Mouse (Mus musculus): ENCODE data around the gene Nme8.

The Nme8 gene

GRCm38 (mm10) chr13:19640203-19640851 lies 57.3 kb downstream of the Nme8 start:
- DNase-seq, result no peak

DNA sequence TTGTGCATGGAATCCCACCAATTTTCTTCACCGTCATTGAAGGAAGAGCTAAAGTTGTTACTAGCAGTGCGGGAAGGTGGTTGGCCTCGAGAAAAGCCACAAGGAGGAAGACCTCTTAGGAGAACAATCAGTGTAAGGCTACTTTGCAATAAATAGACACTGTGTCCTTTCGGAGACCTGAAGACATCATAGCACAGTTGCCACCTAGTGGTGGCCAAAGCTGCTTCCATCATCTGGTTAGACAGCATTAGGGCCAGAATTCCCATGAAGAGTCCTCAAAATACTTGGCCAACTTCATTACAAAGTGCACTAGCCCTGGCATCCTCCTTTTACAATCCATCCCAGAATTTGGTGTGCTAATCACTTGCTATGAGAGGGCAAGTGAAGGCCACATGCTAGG lies 61.5 kb downstream of the Nme8 start:
- no peak for DNase-seq

DNA sequence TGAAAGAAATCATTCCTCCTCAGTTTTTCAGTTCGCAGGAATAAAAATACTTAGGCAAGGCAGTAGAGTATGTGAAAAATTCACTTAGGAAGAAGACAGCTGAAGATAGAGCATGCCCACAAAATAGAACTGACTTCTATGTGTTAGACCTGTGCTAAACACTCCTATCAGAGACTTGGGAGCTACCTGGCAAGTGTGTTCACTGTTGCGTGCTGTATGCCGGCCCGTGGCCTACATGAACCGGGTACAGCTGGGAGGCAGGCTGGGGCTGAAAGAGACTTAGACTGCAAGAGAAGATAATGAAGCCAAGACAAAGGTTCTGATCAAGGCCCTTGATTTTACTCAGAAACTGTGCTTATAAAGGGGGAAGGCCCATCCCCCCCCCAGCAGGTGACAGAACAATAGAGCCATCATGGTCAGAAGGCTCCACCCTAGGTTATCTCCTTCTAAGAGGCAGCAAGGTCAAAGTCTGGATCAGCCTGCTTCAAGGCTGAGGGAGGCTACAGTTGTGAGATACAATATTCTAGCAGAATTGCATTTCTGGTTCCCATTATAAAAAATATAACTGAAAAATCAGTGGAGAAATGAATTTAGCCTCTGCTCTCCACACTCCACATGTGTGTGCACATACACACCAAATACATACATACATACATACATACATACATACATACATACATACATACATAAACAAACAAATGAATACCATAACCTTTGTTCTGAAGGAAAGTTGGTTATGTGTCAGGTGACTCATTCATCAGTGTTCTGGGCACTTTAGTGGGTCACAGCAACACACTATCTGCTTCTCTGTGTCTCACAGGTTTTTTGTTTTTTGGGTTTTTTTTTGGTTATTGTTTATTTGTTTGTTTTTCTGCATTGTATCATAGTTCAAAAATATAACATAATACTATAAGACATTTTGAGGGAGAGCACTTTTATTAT lies 66.6 kb downstream of the Nme8 start:
- no peak for DNase-seq

GRCm38 (mm10) chr13:19626473-19626872 lies 71.1 kb downstream of the Nme8 start:
- DNase-seq, result no peak

GRCm38 (mm10) chr13:19624632-19625320 lies 72.8 kb downstream of the Nme8 start:
- DNase-seq, result no peak

- peak in 1 of 2 experiments; percentile 6 for DNase-seq
Observed at GRCm38 (mm10) chr13:19623228-19623905, 74.2 kb downstream of the Nme8 start.

DNA sequence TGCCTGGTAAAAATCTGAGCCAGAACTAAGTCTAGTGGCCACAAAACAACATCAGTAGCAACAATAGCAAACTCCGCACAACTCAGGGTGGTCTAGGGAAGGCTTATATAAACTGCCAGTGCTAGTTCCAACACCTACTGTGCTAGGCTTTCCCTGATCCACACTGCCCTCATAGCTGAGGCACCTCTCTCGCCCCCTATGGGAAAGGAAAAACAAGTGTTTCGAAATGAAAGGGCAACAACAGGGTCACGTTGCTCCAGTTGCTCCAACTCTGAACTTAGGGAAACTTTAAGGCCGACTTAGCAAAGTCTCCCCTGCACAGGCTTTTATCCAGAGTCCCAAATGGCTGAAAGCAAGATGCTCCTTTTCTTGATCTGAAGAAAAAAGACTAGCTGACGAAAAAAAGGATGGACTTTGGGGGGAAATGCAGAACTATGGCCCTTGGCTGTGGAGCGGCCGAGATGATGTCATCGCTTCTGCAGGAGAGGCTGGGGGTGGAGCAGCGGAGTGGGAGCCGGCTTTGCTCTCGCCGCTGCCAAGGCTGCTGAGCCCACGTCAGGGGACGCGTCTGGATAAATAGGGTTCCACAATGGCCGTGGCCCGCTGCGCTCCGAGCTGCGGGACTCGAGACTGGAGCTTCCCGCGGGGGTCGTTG lies 74.9 kb downstream of the Nme8 start, which contains the start of gene Sfrp4:
TSS of gene Sfrp4 (plus strand) at position 532 of the 655 bp plus-strand sequence.
- DNase-seq, result peak; percentile 54 to 68

GRCm38 (mm10) chr13:19619216-19619927 lies 78.2 kb downstream of the Nme8 start, which contains the start of gene Epdr1:
Gene Epdr1 (minus strand): TSS chr13:19619927.
- DNase-seq, result peak; percentile 75 to 76

GRCm38 (mm10) chr13:19618841-19619215 lies 78.8 kb downstream of the Nme8 start:
- no peak for DNase-seq

GRCm38 (mm10) chr13:19618081-19618480 lies 79.5 kb downstream of the Nme8 start:
- DNase-seq, result no peak

DNA sequence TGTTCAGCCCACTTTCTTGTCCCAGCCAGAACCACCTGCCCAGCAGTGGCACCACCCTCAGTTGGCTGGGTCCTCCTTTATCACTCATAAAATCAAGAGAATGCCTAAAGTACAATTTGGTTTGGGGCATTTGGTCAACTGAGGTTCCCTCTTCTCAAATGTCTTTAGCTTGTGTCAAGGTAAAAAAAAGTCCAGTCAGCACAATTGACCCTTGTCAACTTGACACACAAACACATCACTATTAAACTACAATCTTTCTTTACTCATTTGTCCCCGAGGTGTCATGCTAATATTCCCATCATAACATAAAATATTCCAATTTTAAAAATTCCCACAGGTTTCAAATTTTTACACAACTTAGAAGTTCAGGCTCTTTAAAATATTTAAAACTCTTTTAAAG lies 83.3 kb downstream of the Nme8 start:
- no peak for DNase-seq

DNA sequence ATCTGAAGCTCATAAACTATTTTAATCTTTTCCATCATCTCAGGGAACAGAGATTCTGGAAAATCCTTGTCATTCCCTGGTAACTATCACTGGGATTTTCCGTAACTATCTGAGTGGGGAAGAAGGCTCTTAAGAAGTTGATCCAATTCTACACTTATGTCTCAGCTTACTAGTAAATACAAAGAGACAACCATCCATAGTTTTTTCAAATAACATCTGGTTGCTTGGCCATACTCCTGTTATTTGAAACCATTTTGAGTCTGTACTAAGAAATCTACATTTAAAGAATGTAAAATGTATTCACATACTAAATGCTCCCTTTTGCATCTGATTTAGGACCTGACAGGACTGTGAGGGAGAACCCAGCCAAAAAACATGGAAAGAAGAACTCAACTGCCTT lies 84.2 kb downstream of the Nme8 start:
- DNase-seq, result no peak

DNA sequence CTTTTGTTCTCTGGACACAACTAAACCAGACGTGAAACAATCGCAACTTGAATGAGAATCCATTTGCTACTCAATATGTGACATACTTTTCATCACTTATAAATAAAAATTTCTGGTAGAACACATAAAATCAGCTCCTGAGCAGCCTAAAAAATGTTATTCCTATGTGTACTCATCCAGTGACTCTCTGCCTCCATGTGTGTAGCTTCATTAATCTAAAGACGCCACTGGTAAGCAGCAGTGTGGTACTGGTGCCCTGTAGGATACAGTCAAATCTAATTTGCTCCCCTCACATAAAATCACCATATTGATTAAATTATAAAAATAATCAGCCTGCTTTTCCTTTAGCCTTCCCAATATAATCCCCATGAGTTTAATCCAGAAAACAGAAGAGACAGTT lies 84.6 kb downstream of the Nme8 start:
- DNase-seq, result no peak

DNA sequence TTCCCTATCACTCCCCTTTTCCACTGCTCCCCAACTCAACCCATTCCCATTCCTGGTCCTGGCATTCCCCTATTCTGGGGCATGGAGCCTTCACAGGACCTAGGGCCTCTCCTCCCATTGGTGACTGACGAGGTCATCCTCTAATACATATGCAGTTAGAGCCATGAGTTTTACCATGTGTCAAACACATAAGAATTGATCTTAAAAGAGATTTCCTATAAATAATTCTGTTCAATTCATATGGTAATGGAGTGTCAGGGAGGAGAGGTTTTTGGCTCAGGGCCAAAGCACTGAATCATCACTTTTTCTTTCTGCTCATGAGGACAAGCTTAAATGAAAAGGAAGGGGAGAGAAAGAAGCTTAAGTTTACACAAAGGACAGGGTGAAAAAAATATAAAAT lies 85.2 kb downstream of the Nme8 start:
- no peak for DNase-seq

DNA sequence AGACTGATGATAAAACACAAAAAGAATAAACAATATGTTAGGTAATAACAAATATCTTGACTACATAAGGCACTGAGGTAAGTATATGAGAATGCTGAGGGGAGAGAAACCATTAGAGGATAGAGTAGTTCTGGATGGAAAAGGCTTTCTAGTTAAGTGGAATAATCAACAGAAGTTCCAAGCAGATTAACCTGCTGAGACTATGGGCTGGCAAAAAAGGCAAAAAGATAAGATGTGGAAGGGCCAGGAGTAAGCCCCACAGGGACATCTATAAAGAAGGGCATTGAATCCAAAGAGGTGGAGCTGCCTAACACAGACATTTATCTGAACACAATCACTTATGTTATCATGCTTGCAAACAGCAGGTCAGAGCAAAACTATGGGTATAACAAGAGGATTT lies 89.5 kb downstream of the Nme8 start:
- DNase-seq, result no peak

DNA sequence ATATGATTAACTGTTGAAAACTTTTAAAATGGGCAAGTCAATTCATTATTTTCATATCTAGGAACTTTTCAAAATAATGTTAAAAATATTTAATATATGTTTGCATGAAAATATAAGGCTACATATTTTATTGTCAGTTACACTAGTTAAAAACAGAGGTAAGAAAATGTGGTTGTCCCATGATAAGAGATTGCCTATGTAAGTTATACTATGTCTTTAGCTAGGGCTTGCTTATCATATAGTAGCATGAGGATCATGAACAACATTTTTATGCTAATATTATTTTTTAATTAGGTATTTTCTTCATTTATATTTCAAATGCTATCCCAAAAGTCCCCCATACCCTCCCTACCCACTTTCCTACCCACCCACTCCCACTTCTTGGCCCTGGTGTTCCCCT lies 92.7 kb downstream of the Nme8 start:
- no peak for DNase-seq

DNA sequence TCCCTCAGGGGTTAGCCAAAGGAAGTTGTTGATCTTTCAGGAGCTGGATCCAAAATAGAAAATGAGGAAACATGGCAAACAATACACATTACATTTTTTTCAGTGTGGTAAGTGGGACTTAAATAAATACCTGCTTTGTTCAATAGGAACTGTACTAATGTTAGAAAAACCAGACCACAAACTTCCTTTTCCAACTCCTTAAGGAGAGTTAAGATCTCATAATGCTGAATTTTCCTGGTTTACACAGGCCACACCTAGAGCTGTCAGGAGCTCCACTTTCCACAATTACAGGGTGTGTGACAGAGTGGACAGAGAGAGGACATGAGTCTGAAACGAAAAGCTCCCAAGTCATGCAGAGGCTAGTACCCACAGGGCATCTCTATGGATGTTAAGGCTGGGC lies 93.9 kb downstream of the Nme8 start:
- no peak for DNase-seq

DNA sequence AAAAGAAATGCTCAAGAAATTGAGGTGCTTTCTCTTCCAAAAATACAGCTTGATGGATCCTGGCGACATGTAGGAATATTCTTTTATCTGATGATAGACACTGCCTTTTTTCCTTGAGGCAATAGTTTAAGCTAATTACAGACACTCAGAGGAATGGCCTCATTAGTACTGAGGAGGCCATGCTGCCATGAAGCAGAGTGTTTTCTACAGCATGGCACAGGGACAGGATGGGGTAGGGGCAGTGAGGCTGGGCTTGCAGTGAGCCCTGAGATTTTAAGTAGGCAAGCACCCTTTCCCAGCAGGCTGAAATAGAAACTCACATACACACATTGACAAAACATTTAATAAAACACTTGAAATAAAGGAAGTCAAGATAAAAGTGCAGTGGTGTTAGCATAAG lies 95.1 kb downstream of the Nme8 start:
- no peak for DNase-seq

- no peak for DNase-seq
Observed at GRCm38 (mm10) chr13:19599242-19599641, 98.4 kb downstream of the Nme8 start.

GRCm38 (mm10) chr13:19595141-19595540 lies 102.5 kb downstream of the Nme8 start:
- DNase-seq, result no peak

Measured in lung, postnatal 4 days (tissue).